In the genomic region with DNA sequence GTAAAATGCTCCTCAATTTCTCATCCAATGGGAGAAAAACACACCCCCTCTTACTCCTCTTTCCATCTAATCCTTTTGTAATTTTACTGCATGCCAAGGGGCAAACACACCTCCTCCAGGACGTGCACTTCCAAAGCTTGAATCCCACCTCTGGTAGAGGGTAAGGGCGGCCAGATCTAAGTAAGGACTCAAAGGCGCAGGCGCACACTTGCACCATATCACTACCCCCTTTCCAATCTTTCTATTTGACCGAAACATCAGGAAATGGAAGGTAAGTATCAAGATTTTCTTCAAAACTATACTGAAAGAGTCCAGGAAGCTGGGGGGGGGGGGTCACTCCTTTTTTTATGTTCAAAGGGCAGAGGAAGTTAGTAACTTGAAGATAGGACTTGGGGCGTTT, we compare ENCODE assay signal across 8 mouse cellular contexts. TPM values are rescaled to one million over a fixed set of nuclear protein-coding genes. Genes with fewer than 3 reads are reported as not detected.
DNase-seq lines count a peak whose midpoint lies in the region; ATAC-seq and TF ChIP-seq lines count a peak whose summit lies in the region.

Sp8 (plus strand) TSS at position 109 of the 400 bp plus-strand sequence.

- peak within 1 kb of the TSS; percentile 90 for H3K4me2 ChIP-seq in lung, postnatal 0 days (replicated peaks; ENCODE audit: low read depth, low read length)
- H3K4me2 ChIP-seq in limb, embryonic 12.5 days, result peak within 1 kb of the TSS; percentile 78

- no peak for TF ChIP-seq EP300 in lung, postnatal 0 days (IDR thresholded peaks at IDR 0.05)

- peaks cover 3% of the 10 kb centered on the region; the same call in 1 of the 2 replicates for H3K4me1 ChIP-seq in lung, postnatal 0 days (ENCODE audit: insufficient read depth, low read depth, low read length)
- no peaks in the 10 kb centered on the region for H3K4me1 ChIP-seq in embryonic fibroblast, embryonic 13.5 days (ENCODE audit: control insufficient read depth, insufficient read depth, low read length)
- H3K4me1 ChIP-seq in limb, embryonic 12.5 days (replicated peaks), result peaks cover 35% of the 10 kb centered on the region

- DNase-seq in lung, postnatal 0 days (ENCODE audit: low spot score), result no peak
- DNase-seq in lung, postnatal 4 days, result no peak
- DNase-seq in retina, postnatal 1 day, result peak; percentile 21
- DNase-seq in left cerebral cortex, postnatal 14 days (ENCODE audit: low spot score in 2 of 2), result no peak
- no peak for DNase-seq in thymus, postnatal 4 days
- DNase-seq in urinary bladder, adult 2 months (ENCODE audit: low spot score), result no peak

- no peak for ATAC-seq in lung, postnatal 0 days
- no peak for ATAC-seq in limb, embryonic 12.5 days (ENCODE audit: insufficient number of reproducible peaks, insufficient read depth, low FRiP score, low TSS enrichment, low read depth)

- intact Hi-C loops in left cerebral cortex, postnatal 14 days (cut with DNase I), result loop anchor here (10.0 kb wide), 2 partner anchors 541 to 1031 kb away; partner anchors contain the start of gene Sp4

- no peak for TF ChIP-seq CTCF in lung, postnatal 0 days (IDR thresholded peaks at IDR 0.05)
- no peak for TF ChIP-seq CTCF in embryonic fibroblast, embryonic 13.5 days (IDR thresholded peaks at IDR 0.05; ENCODE audit: borderline replicate concordance, insufficient read depth, low read length)

- no peak within 1 kb of the TSS for H3K27ac ChIP-seq in lung, postnatal 0 days (ENCODE audit: low read length)
- no peak within 1 kb of the TSS for H3K27ac ChIP-seq in embryonic fibroblast, embryonic 13.5 days (ENCODE audit: insufficient read depth, low read length)
- H3K27ac ChIP-seq in limb, embryonic 12.5 days, result no peak within 1 kb of the TSS

- TF ChIP-seq POLR2A in embryonic fibroblast, embryonic 13.5 days (IDR thresholded peaks at IDR 0.05; ENCODE audit: low read depth, low read length), result no peak

- H3K4me3 ChIP-seq in lung, postnatal 0 days (ENCODE audit: low read depth, low read length), result peak within 1 kb of the TSS; percentile 50
- H3K4me3 ChIP-seq in embryonic fibroblast, embryonic 13.5 days (ENCODE audit: insufficient read depth, low read length), result peak within 1 kb of the TSS; percentile 41
- H3K4me3 ChIP-seq in limb, embryonic 12.5 days (replicated peaks), result peak within 1 kb of the TSS; percentile 50

- WGBS in lung, postnatal 0 days, result 2% methylated on average over 6 of the region's 6 CpGs
- WGBS in limb, embryonic 12.5 days, result under 1% methylated on average over 6 of the region's 6 CpGs

- no peaks in the 10 kb centered on the region for H3K9me3 ChIP-seq in lung, postnatal 0 days (ENCODE audit: low read length)
- no peaks in the 10 kb centered on the region for H3K9me3 ChIP-seq in limb, embryonic 12.5 days

- no peak within 1 kb of the TSS for H3K9ac ChIP-seq in lung, postnatal 0 days (replicated peaks; ENCODE audit: low read depth)
- 0 out of 2 replicates have a peak within 1 kb of the TSS, but pooled peaks have one; percentile 31 for H3K9ac ChIP-seq in limb, embryonic 12.5 days (replicated peaks)

- no peaks in the 10 kb centered on the region for H3K36me3 ChIP-seq in lung, postnatal 0 days (ENCODE audit: insufficient read depth, low read length)
- H3K36me3 ChIP-seq in limb, embryonic 12.5 days, result no peaks in the 10 kb centered on the region

- H3K27me3 ChIP-seq in lung, postnatal 0 days (replicated peaks; ENCODE audit: insufficient read depth, low read length), result peaks cover 72% of the 10 kb centered on the region
- peaks cover 81% of the 10 kb centered on the region for H3K27me3 ChIP-seq in limb, embryonic 12.5 days

RNA-seq across cellular contexts. Expression of gene Sp8, which starts in this region (rescaled TPM):
- polyA plus RNA-seq in lung, postnatal 0 days (2015; fragmentation: Nextera tagmentation; extraction: Ambion mirVana), result not detected in 2 replicates
- polyA plus RNA-seq in embryonic fibroblast, embryonic 13.5 days (2011; ENCODE audit: insufficient read length, low read depth, missing spikeins), result not detected in 2 replicates
- polyA plus RNA-seq in limb, embryonic 12.5 days (2016; fragmentation: Nextera tagmentation; extraction: Ambion mirVana), result 4.4 and 4.7 TPM in 2 replicates
- 1 to 10 TPM; 2.2 to 3.1 TPM for total RNA-seq in left cerebral cortex, postnatal 14 days (2021)
- 0.04 TPM in 2 replicates for polyA plus RNA-seq in urinary bladder, adult 2 months (2012; rRNA removed)
